Mouse (Mus musculus) hindbrain, embryonic 12.5 days (tissue): ENCODE results near the gene Hoxa4. TPM values are rescaled to one million over a fixed set of nuclear protein-coding genes. Genes with fewer than 3 reads are reported as not detected.

Experiments used
- ATAC-seq: fragments of 200-750 bp; cut with Nextera tagmentation; 2 replicates; pipeline ENCODE4 v1.8.0; 2017; ENCODE audit warnings: moderate TSS enrichment; ENCODE audit not compliant: low FRiP score
- H3K27ac ChIP-seq: fragments of 300-500 bp; sonication (generic); 2 replicates; pipeline ENCODE4 v1.5.1; 2016; ENCODE audit warnings: mild to moderate bottlenecking
- H3K27me3 ChIP-seq: fragments of 300-500 bp; sonication (generic); 2 replicates; pipeline ENCODE4 v1.6.1; 2016; ENCODE audit warnings: mild to moderate bottlenecking
- H3K36me3 ChIP-seq: fragments of 300-500 bp; sonication (generic); 2 replicates; pipeline ENCODE4 v1.6.1; 2016; ENCODE audit warnings: mild to moderate bottlenecking
- H3K4me1 ChIP-seq: fragments of 300-500 bp; sonication (generic); 2 replicates; pipeline ENCODE4 v1.6.1; 2016
- H3K4me2 ChIP-seq: fragments of 300-500 bp; sonication (generic); replicated peaks from 2 replicates; pipeline ENCODE4 v1.6.1; 2016; ENCODE audit warnings: mild to moderate bottlenecking
- H3K4me3 ChIP-seq: fragments of 300-500 bp; sonication (generic); 2 replicates; pipeline ENCODE4 v1.5.1; 2016; ENCODE audit warnings: mild to moderate bottlenecking
- H3K9ac ChIP-seq: fragments of 300-500 bp; sonication (generic); 2 replicates; pipeline ENCODE4 v1.6.1; 2016; ENCODE audit warnings: mild to moderate bottlenecking, moderate library complexity
- H3K9me3 ChIP-seq: fragments of 300-500 bp; sonication (generic); replicated peaks from 2 replicates; pipeline ENCODE4 v1.6.1; 2016; ENCODE audit warnings: mild to moderate bottlenecking
- WGBS: fragments of 180-500 bp; shearing (Covaris S2); methylation state at CpG from one replicate; pipeline ENCODE4 v1.1.7; 2016; 5-methylcytosine and 5-hydroxymethylcytosine counted together
- polyA plus RNA-seq: library from polyadenylated mRNA; unstranded; fragments of >200 nt; fragmentation: Nextera tagmentation; extraction: Ambion mirVana; gene quantifications from 2 replicates; pipeline ENCODE4 v1.2.1, GENCODE M21; 2016

Gene Hoxa4
- polyA plus RNA-seq, 1 experiment from 2014 or later, result 6.9 TPM

DNA sequence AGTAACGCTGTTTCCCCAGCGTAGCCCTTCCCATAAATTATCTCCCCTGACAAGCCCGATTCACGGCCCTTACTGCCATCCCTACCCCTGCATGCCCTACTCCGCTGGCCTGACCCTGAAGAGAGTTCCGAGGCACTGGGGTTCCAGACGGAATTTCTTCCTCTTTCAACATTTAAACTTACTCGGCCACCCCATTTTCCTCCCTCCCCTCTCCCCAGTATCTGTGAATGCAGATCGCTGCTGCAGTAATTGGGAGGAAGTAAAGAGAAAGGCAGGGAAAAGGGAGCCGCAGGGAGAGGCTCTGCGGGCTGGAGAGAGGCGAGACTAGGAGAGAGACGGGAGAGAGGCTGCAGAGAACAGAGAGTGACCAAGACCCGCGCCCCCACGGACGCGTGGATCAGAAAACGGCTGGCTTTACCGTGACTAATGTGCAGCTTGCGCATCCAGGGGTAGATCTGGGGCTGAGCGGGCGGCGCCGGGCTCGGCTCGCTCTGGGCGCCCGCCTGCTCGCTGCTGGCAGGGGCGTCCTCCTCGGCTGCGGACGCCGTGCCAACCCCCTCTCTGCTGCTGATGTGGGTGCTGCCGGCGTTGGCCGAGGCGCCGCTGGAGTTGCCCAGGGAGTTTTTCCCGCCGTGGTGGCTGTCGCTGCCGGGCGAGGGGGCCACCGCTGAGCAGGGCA is 12.0 kb upstream of the Hoxa4 start:
- H3K9me3 ChIP-seq, result no peaks in the 10 kb centered on the region
- H3K27me3 ChIP-seq, result peaks cover 97% of the 10 kb centered on the region
- peak; percentile 63 for ATAC-seq
- peak overlapping the region; percentile 46 for H3K4me2 ChIP-seq
- peak overlapping the region; percentile 65 for H3K9ac ChIP-seq
- under 1% methylated on average over 46 of the region's 46 CpGs for WGBS
- no peaks in the 10 kb centered on the region for H3K36me3 ChIP-seq
- H3K4me3 ChIP-seq, result peak overlapping the region; percentile 47
- H3K27ac ChIP-seq, result peak overlapping the region; percentile 80
- H3K4me1 ChIP-seq, result peaks cover 10% of the 10 kb centered on the region

DNA sequence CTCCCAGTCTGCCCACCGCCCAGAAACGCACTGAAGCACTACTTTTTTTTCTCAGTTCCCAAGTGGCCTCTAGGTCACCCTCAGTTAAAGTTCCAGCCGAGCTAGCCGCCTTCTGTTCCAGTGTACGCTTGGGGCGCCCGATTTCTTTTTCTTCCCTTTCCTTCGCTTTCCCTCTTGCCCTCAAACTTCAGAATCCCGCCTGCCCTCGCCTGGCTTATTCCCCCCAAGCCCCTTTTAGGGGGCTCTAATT is 11.5 kb upstream of the Hoxa4 start:
- no peaks in the 10 kb centered on the region for H3K36me3 ChIP-seq
- H3K9me3 ChIP-seq, result no peaks in the 10 kb centered on the region
- no peak for ATAC-seq
- H3K27me3 ChIP-seq, result peaks cover 97% of the 10 kb centered on the region
- WGBS, result 1% methylated on average over 10 of the region's 10 CpGs
- H3K9ac ChIP-seq, result peak overlapping the region; percentile 65
- peak overlapping the region; percentile 80 for H3K27ac ChIP-seq
- H3K4me3 ChIP-seq, result peak overlapping the region; percentile 47
- peak overlapping the region; percentile 46 for H3K4me2 ChIP-seq
- peaks cover 9% of the 10 kb centered on the region for H3K4me1 ChIP-seq

GRCm38 (mm10) chr6:52202362-52203120 is 11.0 kb upstream of the Hoxa4 start:
- Histone ChIP-seq H3K9ac (peak overlapping the region; percentile 65), H3K27me3 (peaks cover 97% of the 10 kb centered on the region), H3K4me3 (peak overlapping the region; percentile 47), H3K27ac (peak overlapping the region; percentile 80), H3K4me2 (peak overlapping the region; percentile 46), H3K4me1 (peaks cover 9% of the 10 kb centered on the region), H3K36me3 (no peaks in the 10 kb centered on the region), H3K9me3 (no peaks in the 10 kb centered on the region)
- no peak for ATAC-seq
- WGBS, result 2% methylated on average over 22 of the region's 22 CpGs

GRCm38 (mm10) chr6:52201269-52201668 is 9.7 kb upstream of the Hoxa4 start:
- H3K9me3 ChIP-seq, result no peaks in the 10 kb centered on the region
- H3K4me3 ChIP-seq, result peak overlapping the region; percentile 25
- WGBS, result 7% methylated on average over 1 of the region's 1 CpGs
- peak overlapping the region; percentile 34 for H3K4me2 ChIP-seq
- 0 out of 2 replicates have a peak overlapping the region, but pooled peaks have one; percentile 75 for H3K27ac ChIP-seq
- ATAC-seq, result no peak
- no peaks in the 10 kb centered on the region for H3K36me3 ChIP-seq
- H3K27me3 ChIP-seq, result peaks cover 97% of the 10 kb centered on the region
- peaks cover 9% of the 10 kb centered on the region for H3K4me1 ChIP-seq
- peak overlapping the region; percentile 28; the same call in 1 of the 2 replicates for H3K9ac ChIP-seq

DNA sequence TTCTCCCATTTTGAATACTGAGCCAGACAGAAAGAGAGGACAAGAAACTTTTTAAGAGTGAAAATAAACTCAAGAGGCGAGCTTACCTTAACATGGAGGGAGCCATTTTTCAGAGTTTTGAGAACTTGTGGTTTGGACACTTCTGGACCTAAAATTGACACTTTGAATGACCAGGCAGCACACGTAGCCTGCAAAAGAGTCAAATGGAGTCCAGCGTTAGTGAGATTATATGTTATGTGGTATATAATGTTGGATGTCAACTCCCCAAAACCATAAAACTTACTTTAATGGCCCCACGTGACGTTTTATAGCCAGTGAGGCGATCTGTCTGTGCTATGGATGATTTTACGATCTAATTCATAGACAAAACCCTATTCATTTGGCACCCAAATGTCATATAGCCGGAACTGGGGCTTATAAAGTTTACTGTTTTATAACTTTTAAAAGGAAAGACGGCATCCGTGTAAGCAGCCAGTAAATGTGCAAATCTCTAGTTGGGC is 9.2 kb upstream of the Hoxa4 start:
- H3K4me2 ChIP-seq, result peak overlapping the region; percentile 34
- WGBS, result 10% methylated on average over 10 of the region's 10 CpGs
- H3K27ac ChIP-seq, result peak overlapping the region; percentile 75; the same call in 1 of the 2 replicates
- H3K36me3 ChIP-seq, result no peaks in the 10 kb centered on the region
- ATAC-seq, result no peak
- H3K4me1 ChIP-seq, result peaks cover 9% of the 10 kb centered on the region
- H3K27me3 ChIP-seq, result peaks cover 97% of the 10 kb centered on the region
- H3K9me3 ChIP-seq, result no peaks in the 10 kb centered on the region
- peak overlapping the region; percentile 55; the same call in 1 of the 2 replicates for H3K9ac ChIP-seq
- peak overlapping the region; percentile 25 for H3K4me3 ChIP-seq

- H3K4me1 ChIP-seq, result peaks cover 9% of the 10 kb centered on the region
- H3K9ac ChIP-seq, result peak overlapping the region; percentile 55
Measured at GRCm38 (mm10) chr6:52200073-52200750, 8.7 kb upstream of the Hoxa4 start.

GRCm38 (mm10) chr6:52197271-52197670 is 5.7 kb upstream of the Hoxa4 start:
- H3K4me3 ChIP-seq, result peak overlapping the region; percentile 6; the same call in 1 of the 2 replicates
- H3K9ac ChIP-seq, result no peak overlapping the region
- H3K4me2 ChIP-seq, result peak overlapping the region; percentile 34
- H3K27ac ChIP-seq, result peak overlapping the region; percentile 75
- no peaks in the 10 kb centered on the region for H3K4me1 ChIP-seq
- peaks cover 96% of the 10 kb centered on the region for H3K27me3 ChIP-seq
- H3K36me3 ChIP-seq, result no peaks in the 10 kb centered on the region
- ATAC-seq, result no peak
- no peaks in the 10 kb centered on the region for H3K9me3 ChIP-seq
- under 1% methylated on average over 10 of the region's 10 CpGs for WGBS

More at GRCm38 (mm10) chr6:52200073-52200750, 8.7 kb upstream of the Hoxa4 start:
- peaks cover 96% of the 10 kb centered on the region for H3K27me3 ChIP-seq
- H3K4me2 ChIP-seq, result peak overlapping the region; percentile 34
- H3K9me3 ChIP-seq, result no peaks in the 10 kb centered on the region
- H3K27ac ChIP-seq, result peak overlapping the region; percentile 75
- H3K36me3 ChIP-seq, result no peaks in the 10 kb centered on the region
- peak overlapping the region; percentile 25 for H3K4me3 ChIP-seq
- WGBS, result 1% methylated on average over 30 of the region's 30 CpGs
- no peak for ATAC-seq

GRCm38 (mm10) chr6:52196811-52197210 is 5.3 kb upstream of the Hoxa4 start:
- Histone ChIP-seq H3K9me3 (no peaks in the 10 kb centered on the region), H3K27me3 (peaks cover 97% of the 10 kb centered on the region), H3K4me3 (peak overlapping the region; percentile 3; the same call in 1 of the 2 replicates), H3K4me1 (peaks cover 4% of the 10 kb centered on the region; the same call in 1 of the 2 replicates), H3K36me3 (no peaks in the 10 kb centered on the region), H3K27ac (peak overlapping the region; percentile 75), H3K4me2 (peak overlapping the region; percentile 30), H3K9ac (no peak overlapping the region)
- WGBS, result 4% methylated on average over 9 of the region's 9 CpGs
- no peak for ATAC-seq

- H3K27me3 ChIP-seq, result peaks cover 97% of the 10 kb centered on the region
- H3K4me3 ChIP-seq, result 0 out of 2 replicates have a peak overlapping the region, but pooled peaks have one; percentile 16
- 4% methylated on average over 10 of the region's 10 CpGs for WGBS
- H3K4me1 ChIP-seq, result peaks cover 9% of the 10 kb centered on the region
- H3K9me3 ChIP-seq, result no peaks in the 10 kb centered on the region
- no peaks in the 10 kb centered on the region for H3K36me3 ChIP-seq
- peak overlapping the region; percentile 87 for H3K27ac ChIP-seq
- peak overlapping the region; percentile 66 for H3K4me2 ChIP-seq
- ATAC-seq, result peak; percentile 8; the same call in 1 of the 2 replicates
- no peak overlapping the region for H3K9ac ChIP-seq
Measured at GRCm38 (mm10) chr6:52194690-52195089, 3.1 kb upstream of the Hoxa4 start.

- ATAC-seq, result peak; percentile 79
- H3K36me3 ChIP-seq, result no peaks in the 10 kb centered on the region
- peaks cover 98% of the 10 kb centered on the region for H3K27me3 ChIP-seq
- H3K4me3 ChIP-seq, result peak overlapping the region; percentile 52
- peak overlapping the region; percentile 59 for H3K9ac ChIP-seq
- no peaks in the 10 kb centered on the region for H3K9me3 ChIP-seq
- H3K4me2 ChIP-seq, result peak overlapping the region; percentile 66
- WGBS, result under 1% methylated on average over 43 of the region's 55 CpGs
- peaks cover 9% of the 10 kb centered on the region for H3K4me1 ChIP-seq
- peak overlapping the region; percentile 89 for H3K27ac ChIP-seq
Measured at GRCm38 (mm10) chr6:52191860-52192550, 452 bp upstream of the Hoxa4 start.

GRCm38 (mm10) chr6:52190410-52190809 is 1.1 kb downstream of the Hoxa4 start:
- no peaks in the 10 kb centered on the region for H3K36me3 ChIP-seq
- H3K9ac ChIP-seq, result peak overlapping the region; percentile 85
- WGBS, result under 1% methylated on average over 23 of the region's 23 CpGs
- no peaks in the 10 kb centered on the region for H3K9me3 ChIP-seq
- peaks cover 99% of the 10 kb centered on the region for H3K27me3 ChIP-seq
- peak overlapping the region; percentile 52 for H3K4me3 ChIP-seq
- H3K4me1 ChIP-seq, result peaks cover 13% of the 10 kb centered on the region
- ATAC-seq, result no peak
- H3K27ac ChIP-seq, result peak overlapping the region; percentile 97
- peak overlapping the region; percentile 66 for H3K4me2 ChIP-seq
